In genomic region chr7:47312289-47312688, GRCm38 (mm10) we compare ENCODE assay signal across 26 mouse cellular contexts. TPM values are rescaled to one million over a fixed set of nuclear protein-coding genes. Genes with fewer than 3 reads are reported as not detected.
DNase-seq lines count a peak whose midpoint lies in the region; ATAC-seq and TF ChIP-seq lines count a peak whose summit lies in the region.
"Had no signal": no experiment of that assay in that cellular context is flagged by ENCODE, and none has a peak within 500 bp of the region (broad histone marks: within the 10 kb centered on the region; RNA-seq: fewer than 3 reads in every experiment).

No protein-coding gene starts in this region.

- ATAC-seq in common myeloid progenitor, adult 5-6 weeks (replicated peaks; ENCODE audit: low read depth, poor library complexity, severe bottlenecking), result peak; percentile 78; the same call in 1 of the 2 replicates
- no peak for ATAC-seq in hindbrain, embryonic 13.5 days (ENCODE audit: low FRiP score)
- ATAC-seq: hindbrain, embryonic 16.5 days; midbrain, embryonic 16.5 days had no signal

- H3K27ac ChIP-seq in ES-E14 (ENCODE audit: insufficient read depth, low read depth, low read length, poor library complexity, severe bottlenecking), result no peak overlapping the region
- no peak overlapping the region for H3K27ac ChIP-seq in gastrocnemius, adult 2 months
- H3K27ac ChIP-seq in hindbrain, embryonic 13.5 days, result no peak overlapping the region
- H3K27ac ChIP-seq: forebrain, embryonic 10.5 days; layer of hippocampus, adult 2 months; neural tube, embryonic 15.5 days had no signal

- 40% methylated on average over 4 of the region's 4 CpGs for whole genome bisulfite sequencing in hindbrain, embryonic 13.5 days

- no peaks in the 10 kb centered on the region for H3K9me3 ChIP-seq in ES-E14 (ENCODE audit: control insufficient read depth, insufficient read depth, low read depth, low read length)
- peaks cover 36% of the 10 kb centered on the region for H3K9me3 ChIP-seq in hindbrain, embryonic 13.5 days

- intact Hi-C loops in gastrocnemius, adult 2 months (cut with DNase I), result no loop called here
- intact Hi-C loops in left cerebral cortex, postnatal 36 days (cut with DNase I), result no loop called here

- DNase-seq in thymus, postnatal 25 days, result peak; percentile 3
- DNase-seq in thymus, postnatal 10 days (ENCODE audit: low spot score in 2 of 2), result no peak
- peak; percentile 7 for DNase-seq in ES-E14 (ENCODE audit: low read depth, low spot score)
- DNase-seq in gastrocnemius, adult 2 months, result no peak
- no peak for DNase-seq in left cerebral cortex, postnatal 36 days (ENCODE audit: low spot score in 2 of 2)
- DNase-seq: adrenal gland, postnatal 25 days; cerebellum, adult 18-20 months; cerebellum, postnatal 36 days; heart, postnatal 14 days; kidney, adult 11 months; left cerebral cortex, postnatal 4 days; spleen, adult 18-20 months had no signal

- in situ Hi-C loops in ES-E14 (cut with MboI; ENCODE audit: low sequenced_read_pairs in 2 of 2, unreplicated experiment in 2 of 2), result no loop called here

- H3K4me1 ChIP-seq in ES-E14 (ENCODE audit: control insufficient read depth in 2 of 2, insufficient read depth in 2 of 2, low read length in 2 of 2, poor library complexity in 1 of 2), result no peaks in the 10 kb centered on the region
- no peaks in the 10 kb centered on the region for H3K4me1 ChIP-seq in hindbrain, embryonic 13.5 days (replicated peaks)
- H3K4me1 ChIP-seq: forebrain, embryonic 10.5 days; heart, embryonic 12.5 days; neural tube, embryonic 15.5 days had no signal

- no peaks in the 10 kb centered on the region for H3K27me3 ChIP-seq in hindbrain, embryonic 13.5 days
- H3K27me3 ChIP-seq: heart, embryonic 12.5 days; neural tube, embryonic 15.5 days had no signal

- H3K9ac ChIP-seq in ES-E14 (ENCODE audit: insufficient read depth, low read depth, low read length, poor library complexity, severe bottlenecking), result no peak overlapping the region
- no peak overlapping the region for H3K9ac ChIP-seq in hindbrain, embryonic 13.5 days
- H3K9ac ChIP-seq: heart, embryonic 12.5 days; neural tube, embryonic 15.5 days had no signal

- H3K36me3 ChIP-seq in ES-E14 (ENCODE audit: control insufficient read depth, insufficient read depth, low read length, poor library complexity, severe bottlenecking), result no peaks in the 10 kb centered on the region
- no peaks in the 10 kb centered on the region for H3K36me3 ChIP-seq in hindbrain, embryonic 13.5 days
- H3K36me3 ChIP-seq: forebrain, embryonic 10.5 days; heart, embryonic 12.5 days; neural tube, embryonic 15.5 days had no signal

- no peak overlapping the region for H3K4me2 ChIP-seq in hindbrain, embryonic 13.5 days
- H3K4me2 ChIP-seq: heart, embryonic 12.5 days; neural tube, embryonic 15.5 days had no signal

- TF ChIP-seq CTCF in gastrocnemius, adult 2 months (IDR thresholded peaks at IDR 0.05), result no peak

- H3K4me3 ChIP-seq in ES-E14 (ENCODE audit: insufficient read depth in 1 of 2, low read depth in 1 of 2, low read length in 2 of 2, poor library complexity in 1 of 2, severe bottlenecking in 1 of 2), result no peak overlapping the region
- no peak overlapping the region for H3K4me3 ChIP-seq in gastrocnemius, adult 2 months
- H3K4me3 ChIP-seq in hindbrain, embryonic 13.5 days, result no peak overlapping the region
- H3K4me3 ChIP-seq: forebrain, embryonic 10.5 days; heart, embryonic 12.5 days; layer of hippocampus, adult 2 months; neural tube, embryonic 15.5 days had no signal

TF ChIP-seq in ES-E14, 5 proteins besides CTCF, POLR2A, EP300 and RAD21:
- TF ChIP-seq MAFK (IDR thresholded peaks at IDR 0.05; ENCODE audit: insufficient read depth, low read depth, low read length) (no peak), ZNF384 (IDR thresholded peaks at IDR 0.05; ENCODE audit: low read depth, low read length) (no peak), HCFC1 (IDR thresholded peaks at IDR 0.05; ENCODE audit: borderline replicate concordance, insufficient read depth, low read length) (no peak)

RNA-seq across cellular contexts. Expression of gene Mrgpra1, which starts 41.8 kb away (rescaled TPM):
- not detected in 2 replicates for total RNA-seq in ES-E14 (2012; rRNA removed)
- not detected in 2 replicates for total RNA-seq in common myeloid progenitor, adult 5-6 weeks (2017)
- total RNA-seq in gastrocnemius, adult 2 months (2021), result not detected
- total RNA-seq in left cerebral cortex, postnatal 36 days (2021), result not detected
- not detected in 2 replicates for polyA plus RNA-seq in hindbrain, embryonic 13.5 days (2015; fragmentation: Nextera tagmentation; extraction: Ambion mirVana)
- total RNA-seq: adrenal gland, postnatal 25 days; gastrocnemius, adult 18-20 months; heart, postnatal 14 days; layer of hippocampus, adult 2 months; left cerebral cortex, adult 18-20 months; left cerebral cortex, postnatal 4 days; liver, adult 2 months had no signal
- polyA plus RNA-seq: forebrain, embryonic 10.5 days; gonadal fat pad, adult 2 months; heart, embryonic 12.5 days; hindbrain, embryonic 16.5 days; kidney, embryonic 16.5 days; liver, adult 2 months; lung, embryonic 16.5 days; midbrain, embryonic 16.5 days had no signal

RNA-seq across cellular contexts. Expression of gene Mrgpra9, which starts 59.6 kb away (rescaled TPM):
- total RNA-seq in ES-E14 (2012; rRNA removed), result not detected in 2 replicates
- 0.58 TPM in 1 of 2 replicates, not detected in the other for total RNA-seq in common myeloid progenitor, adult 5-6 weeks (2017)
- not detected for total RNA-seq in gastrocnemius, adult 2 months (2021)
- not detected for total RNA-seq in left cerebral cortex, postnatal 36 days (2021)
- not detected in 2 replicates for polyA plus RNA-seq in hindbrain, embryonic 13.5 days (2015; fragmentation: Nextera tagmentation; extraction: Ambion mirVana)
- total RNA-seq: adrenal gland, postnatal 25 days; gastrocnemius, adult 18-20 months; heart, postnatal 14 days; layer of hippocampus, adult 2 months; left cerebral cortex, adult 18-20 months; left cerebral cortex, postnatal 4 days; liver, adult 2 months had no signal
- polyA plus RNA-seq: forebrain, embryonic 10.5 days; gonadal fat pad, adult 2 months; heart, embryonic 12.5 days; hindbrain, embryonic 16.5 days; kidney, embryonic 16.5 days; liver, adult 2 months; midbrain, embryonic 16.5 days; neural tube, embryonic 15.5 days had no signal

Comparison
In these comparisons a context has a peak if more than half of its experiments do, and no peak if none do; other contexts are left out.
1. DNase-seq: peak in thymus, postnatal 25 days (single experiment) and ES-E14 (single experiment); none in thymus, postnatal 10 days (0 of 2), gastrocnemius, adult 2 months (single experiment) and left cerebral cortex, postnatal 36 days (0 of 2).